ENCODE assay signal across 7 mouse cellular contexts in genomic region chr4:32304221-32304703, GRCm38 (mm10).
DNase-seq lines count a peak whose midpoint lies in the region; ATAC-seq and TF ChIP-seq lines count a peak whose summit lies in the region.

No protein-coding gene starts in this region.

- no peak overlapping the region for H3K4me3 ChIP-seq in C2C12 (ENCODE audit: insufficient read depth, poor library complexity, severe bottlenecking)
- no peak overlapping the region for H3K4me3 ChIP-seq in heart, postnatal 0 days (ENCODE audit: low read depth, low read length)
- no peak overlapping the region for H3K4me3 ChIP-seq in liver, embryonic 12.5 days
- H3K4me3 ChIP-seq in neural tube, embryonic 13.5 days, result no peak overlapping the region

- no peak for ATAC-seq in heart, postnatal 0 days (ENCODE audit: insufficient read depth, low read depth)
- peak; percentile 69 for ATAC-seq in liver, embryonic 12.5 days
- peak; percentile 63; the same call in 1 of the 2 replicates for ATAC-seq in neural tube, embryonic 13.5 days (ENCODE audit: low read depth)

- H3K79me2 ChIP-seq in C2C12 (ENCODE audit: control insufficient read depth, insufficient read depth), result no peaks in the 10 kb centered on the region

- DNase-seq in brain, embryonic 14.5 days (ENCODE audit: low read depth), result peak; percentile 76
- no peak for DNase-seq in heart, postnatal 0 days (ENCODE audit: low spot score)
- no peak for DNase-seq in ovary, adult 18-20 months (ENCODE audit: low spot score)
- no peak for DNase-seq in layer of hippocampus, postnatal 36 days

- no peak overlapping the region for H3K9ac ChIP-seq in heart, postnatal 0 days (replicated peaks; ENCODE audit: low read depth, low read length)
- no peak overlapping the region for H3K9ac ChIP-seq in liver, embryonic 12.5 days
- peak overlapping the region; percentile 17 for H3K9ac ChIP-seq in neural tube, embryonic 13.5 days

- H3K27ac ChIP-seq in heart, postnatal 0 days (ENCODE audit: low read depth), result peak overlapping the region; percentile 92
- peak overlapping the region; percentile 56; the same call in 1 of the 2 replicates for H3K27ac ChIP-seq in liver, embryonic 12.5 days
- H3K27ac ChIP-seq in neural tube, embryonic 13.5 days (replicated peaks), result peak overlapping the region; percentile 91

- H3K27me3 ChIP-seq in C2C12 (ENCODE audit: control insufficient read depth, insufficient read depth, insufficient read length), result no peaks in the 10 kb centered on the region
- H3K27me3 ChIP-seq in heart, postnatal 0 days (ENCODE audit: control insufficient read depth, insufficient read depth, low read length), result no peaks in the 10 kb centered on the region
- no peaks in the 10 kb centered on the region for H3K27me3 ChIP-seq in liver, embryonic 12.5 days (replicated peaks)
- no peaks in the 10 kb centered on the region for H3K27me3 ChIP-seq in neural tube, embryonic 13.5 days

- no peaks in the 10 kb centered on the region for H3K79me3 ChIP-seq in C2C12 (ENCODE audit: low read depth)

- H3K4me2 ChIP-seq in heart, postnatal 0 days (ENCODE audit: low read depth, low read length), result peak overlapping the region; percentile 35
- H3K4me2 ChIP-seq in liver, embryonic 12.5 days, result peak overlapping the region; percentile 28
- peak overlapping the region; percentile 44 for H3K4me2 ChIP-seq in neural tube, embryonic 13.5 days

- no peaks in the 10 kb centered on the region for H3K9me3 ChIP-seq in heart, postnatal 0 days (replicated peaks; ENCODE audit: control insufficient read depth, low read length)
- H3K9me3 ChIP-seq in liver, embryonic 12.5 days (replicated peaks), result no peaks in the 10 kb centered on the region
- H3K9me3 ChIP-seq in neural tube, embryonic 13.5 days, result no peaks in the 10 kb centered on the region

- WGBS in heart, postnatal 0 days, result 22% methylated on average over 6 of the region's 6 CpGs
- WGBS in liver, embryonic 12.5 days (ENCODE audit: insufficient replicate concordance), result 25% methylated on average over 6 of the region's 6 CpGs
- 10% methylated on average over 6 of the region's 6 CpGs for WGBS in neural tube, embryonic 13.5 days

- peak overlapping the region; percentile 50 for H3ac ChIP-seq in C2C12 (ENCODE audit: control insufficient read depth, insufficient read length, low read depth)

- H3K36me3 ChIP-seq in C2C12 (ENCODE audit: control insufficient read depth, insufficient read depth), result no peaks in the 10 kb centered on the region
- no peaks in the 10 kb centered on the region for H3K36me3 ChIP-seq in heart, postnatal 0 days (replicated peaks; ENCODE audit: control insufficient read depth, insufficient read depth, low read length)
- no peaks in the 10 kb centered on the region for H3K36me3 ChIP-seq in liver, embryonic 12.5 days
- no peaks in the 10 kb centered on the region for H3K36me3 ChIP-seq in neural tube, embryonic 13.5 days

- no peak for TF ChIP-seq CTCF in C2C12 (IDR thresholded peaks at IDR 0.05; ENCODE audit: control insufficient read depth, insufficient read depth, insufficient read length)
- TF ChIP-seq CTCF in brain, embryonic 14.5 days (IDR thresholded peaks at IDR 0.05; ENCODE audit: borderline replicate concordance, extremely low read depth, insufficient read depth, insufficient read length), result no peak
- TF ChIP-seq CTCF in heart, postnatal 0 days (IDR thresholded peaks at IDR 0.05; ENCODE audit: low read depth), result no peak

- no peak for TF ChIP-seq POLR2A in brain, embryonic 14.5 days (IDR thresholded peaks at IDR 0.05; ENCODE audit: borderline replicate concordance, extremely low read depth, insufficient read depth, insufficient read length, poor library complexity, severe bottlenecking)

- TF ChIP-seq EP300 in heart, postnatal 0 days (IDR thresholded peaks at IDR 0.05; ENCODE audit: low read depth), result no peak

- peaks cover 60% of the 10 kb centered on the region for H3K4me1 ChIP-seq in heart, postnatal 0 days (ENCODE audit: control insufficient read depth, insufficient read depth)
- peaks cover 52% of the 10 kb centered on the region for H3K4me1 ChIP-seq in liver, embryonic 12.5 days
- peaks cover 78% of the 10 kb centered on the region for H3K4me1 ChIP-seq in neural tube, embryonic 13.5 days (replicated peaks)

TF ChIP-seq in C2C12, 6 proteins besides CTCF, POLR2A, EP300 and RAD21:
- TF ChIP-seq MYOG (IDR thresholded peaks at IDR 0.05; ENCODE audit: control insufficient read depth, extremely low read depth, insufficient read length), result no peak
- TF ChIP-seq MYOD1 (IDR thresholded peaks at IDR 0.05; ENCODE audit: control insufficient read depth, insufficient read length, low read depth), result no peak
- no peak for TF ChIP-seq MAX (IDR thresholded peaks at IDR 0.05)
- TF ChIP-seq USF1 (IDR thresholded peaks at IDR 0.05; ENCODE audit: low read depth), result no peak
- TF ChIP-seq CEBPB (IDR thresholded peaks at IDR 0.05; ENCODE audit: low read depth), result no peak
- no peak for TF ChIP-seq FOSL1 (IDR thresholded peaks at IDR 0.05; ENCODE audit: insufficient read depth, low read length, poor library complexity, severe bottlenecking)
